Mouse (Mus musculus): ENCODE data around the gene Dchs1. TPM values are rescaled to one million over a fixed set of nuclear protein-coding genes. Genes with fewer than 3 reads are reported as not detected.
A peak's percentile ranks its signal among the peaks of the same experiment; 100 is the strongest.

The Dchs1 gene
- 20.3 and 22.0 TPM in 2 replicates for polyA plus RNA-seq (2015; fragmentation: Nextera tagmentation; extraction: Ambion mirVana)

GRCm38 (mm10) chr7:105787285-105788140 is at the start of gene Dchs1:
TSS of gene Dchs1 (minus strand) at chr7:105787654.
- H3K9me3 ChIP-seq = no peaks in the 10 kb centered on the region
- peak within 1 kb of the TSS; percentile 98 for H3K27ac ChIP-seq (replicated peaks)
- peak; percentile 79 for ATAC-seq (replicated peaks)
- H3K9ac ChIP-seq (replicated peaks) = peak within 1 kb of the TSS; percentile 100
- H3K4me2 ChIP-seq (replicated peaks) = peak within 1 kb of the TSS; percentile 73
- H3K4me3 ChIP-seq = peak within 1 kb of the TSS; percentile 99
- H3K36me3 ChIP-seq = peaks cover 20% of the 10 kb centered on the region
- no peaks in the 10 kb centered on the region for H3K27me3 ChIP-seq
- under 1% methylated on average over 72 of the region's 97 CpGs for WGBS
- H3K4me1 ChIP-seq = peaks cover 49% of the 10 kb centered on the region

DNA sequence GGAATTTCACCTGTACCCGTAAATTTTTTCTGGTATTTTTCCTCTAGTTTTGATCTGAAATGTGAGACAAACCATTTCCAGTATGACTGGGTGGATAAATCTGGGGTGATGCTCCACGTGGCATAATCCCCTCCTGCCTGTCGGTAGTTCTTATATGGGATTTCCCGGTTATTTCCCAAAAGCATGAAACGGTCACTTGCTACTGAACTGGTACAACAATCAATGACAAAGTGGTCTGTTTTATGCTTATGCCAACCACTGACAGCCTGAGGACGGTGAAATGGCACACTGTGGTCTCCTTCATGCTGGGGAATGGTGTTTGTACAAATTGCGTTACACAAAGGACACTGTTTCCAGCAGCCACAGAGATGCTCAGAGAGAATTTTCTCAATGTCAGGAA is 36.8 kb upstream of the Dchs1 start:
- WGBS = 78% methylated on average over 7 of the region's 7 CpGs
- no peak overlapping the region for H3K4me2 ChIP-seq (replicated peaks)
- no peak overlapping the region for H3K9ac ChIP-seq (replicated peaks)
- no peaks in the 10 kb centered on the region for H3K9me3 ChIP-seq
- H3K27me3 ChIP-seq = no peaks in the 10 kb centered on the region
- no peak overlapping the region for H3K4me3 ChIP-seq
- no peaks in the 10 kb centered on the region for H3K36me3 ChIP-seq
- H3K4me1 ChIP-seq = no peaks in the 10 kb centered on the region
- no peak overlapping the region for H3K27ac ChIP-seq (replicated peaks)
- ATAC-seq (replicated peaks) = no peak

DNA sequence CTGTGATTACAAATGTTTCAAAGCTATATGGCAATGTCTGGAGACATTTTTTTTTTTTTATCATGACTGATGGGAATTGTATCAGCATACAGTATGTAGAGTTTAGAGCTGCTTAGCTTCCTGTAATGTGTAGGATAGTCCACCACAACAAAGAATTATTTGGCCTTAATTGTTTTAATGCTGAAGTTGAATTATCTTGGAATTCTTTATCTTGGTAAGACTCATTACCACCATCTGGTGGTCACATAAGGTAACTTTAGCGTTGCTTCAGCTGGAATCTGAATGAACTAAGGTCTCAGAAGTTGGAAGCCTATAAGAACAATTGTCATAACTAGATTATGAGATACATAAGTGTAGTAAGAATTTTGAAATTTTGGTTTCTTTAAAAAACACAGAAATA is 31.0 kb upstream of the Dchs1 start:
- H3K4me2 ChIP-seq (replicated peaks) = no peak overlapping the region
- WGBS = 2% methylated on average over 1 of the region's 1 CpGs
- no peak overlapping the region for H3K27ac ChIP-seq (replicated peaks)
- no peaks in the 10 kb centered on the region for H3K4me1 ChIP-seq
- H3K4me3 ChIP-seq = no peak overlapping the region
- peak; percentile 26; the same call in 1 of the 2 replicates for ATAC-seq (replicated peaks)
- no peaks in the 10 kb centered on the region for H3K9me3 ChIP-seq
- H3K36me3 ChIP-seq = no peaks in the 10 kb centered on the region
- no peaks in the 10 kb centered on the region for H3K27me3 ChIP-seq
- no peak overlapping the region for H3K9ac ChIP-seq (replicated peaks)

- Histone ChIP-seq H3K4me3 (no peak overlapping the region), H3K4me1 (no peaks in the 10 kb centered on the region)
- no peak for ATAC-seq (replicated peaks)
These were observed 29.3 kb upstream of the Dchs1 start for GRCm38 (mm10) chr7:105816736-105817135.

GRCm38 (mm10) chr7:105813326-105813725 is 25.9 kb upstream of the Dchs1 start:
- H3K27ac ChIP-seq (replicated peaks) = no peak overlapping the region
- no peak overlapping the region for H3K4me2 ChIP-seq (replicated peaks)
- no peak for ATAC-seq (replicated peaks)
- H3K27me3 ChIP-seq = no peaks in the 10 kb centered on the region
- H3K9ac ChIP-seq (replicated peaks) = no peak overlapping the region
- no peaks in the 10 kb centered on the region for H3K9me3 ChIP-seq
- H3K4me3 ChIP-seq = no peak overlapping the region
- 80% methylated on average over 3 of the region's 3 CpGs for WGBS
- H3K36me3 ChIP-seq = peaks cover 12% of the 10 kb centered on the region
- H3K4me1 ChIP-seq = peaks cover 14% of the 10 kb centered on the region

More at GRCm38 (mm10) chr7:105816736-105817135, 29.3 kb upstream of the Dchs1 start:
- Histone ChIP-seq H3K4me2 (replicated peaks) (no peak overlapping the region), H3K36me3 (no peaks in the 10 kb centered on the region), H3K27me3 (no peaks in the 10 kb centered on the region), H3K27ac (replicated peaks) (no peak overlapping the region), H3K9me3 (no peaks in the 10 kb centered on the region), H3K9ac (replicated peaks) (no peak overlapping the region)

DNA sequence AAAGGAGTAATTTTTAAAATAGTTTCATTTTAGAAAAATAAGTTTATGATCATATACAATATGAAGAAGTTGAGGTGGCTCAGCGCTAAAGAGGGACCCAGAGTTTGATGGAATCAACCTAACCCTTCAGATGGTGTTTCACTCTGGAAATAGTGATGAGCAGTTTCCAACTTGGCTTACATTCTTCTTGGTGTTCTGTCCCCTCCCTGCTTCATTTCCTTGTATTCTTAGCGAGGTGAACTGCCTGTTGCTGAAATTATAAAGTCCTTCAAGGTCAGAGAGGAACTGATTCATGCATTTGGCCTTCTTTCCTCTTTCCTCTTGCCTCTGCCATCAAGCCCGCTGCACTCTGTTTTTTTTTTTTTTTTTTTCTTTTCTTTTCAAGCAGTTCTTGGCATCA is 25.1 kb upstream of the Dchs1 start:
- 85% methylated on average over 3 of the region's 3 CpGs for WGBS
- no peak for ATAC-seq (replicated peaks)
- no peaks in the 10 kb centered on the region for H3K9me3 ChIP-seq
- peaks cover 14% of the 10 kb centered on the region for H3K4me1 ChIP-seq
- no peak overlapping the region for H3K27ac ChIP-seq (replicated peaks)
- no peak overlapping the region for H3K4me2 ChIP-seq (replicated peaks)
- H3K36me3 ChIP-seq = peaks cover 16% of the 10 kb centered on the region
- H3K27me3 ChIP-seq = no peaks in the 10 kb centered on the region
- H3K9ac ChIP-seq (replicated peaks) = no peak overlapping the region
- no peak overlapping the region for H3K4me3 ChIP-seq

DNA sequence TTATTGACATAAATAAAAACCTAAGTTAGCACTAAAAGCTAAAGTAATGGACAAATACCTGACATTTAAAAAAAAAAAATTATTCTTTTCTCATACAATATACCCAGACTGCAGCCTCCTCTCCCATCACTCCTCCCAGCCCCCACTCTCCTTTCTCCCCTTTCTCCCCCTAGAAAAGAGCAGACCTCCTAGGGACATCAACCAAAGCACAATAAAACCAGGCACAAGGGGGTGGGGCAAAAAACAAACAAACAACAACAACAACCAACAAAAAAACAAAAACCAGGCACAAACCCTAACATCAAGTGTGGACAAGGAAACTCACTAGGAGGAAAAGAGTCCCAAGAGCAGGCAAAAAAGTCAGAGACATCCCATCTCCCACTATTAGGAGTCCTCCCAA is 24.1 kb upstream of the Dchs1 start:
- Histone ChIP-seq H3K4me3 (0 out of 2 replicates have a peak overlapping the region, but pooled peaks have one; percentile 76), H3K36me3 (peaks cover 16% of the 10 kb centered on the region), H3K4me1 (peaks cover 14% of the 10 kb centered on the region), H3K27me3 (no peaks in the 10 kb centered on the region), H3K9me3 (no peaks in the 10 kb centered on the region), H3K27ac (replicated peaks) (no peak overlapping the region), H3K4me2 (replicated peaks) (0 out of 2 replicates have a peak overlapping the region, but pooled peaks have one; percentile 21), H3K9ac (replicated peaks) (no peak overlapping the region)
- peak; percentile 28 for ATAC-seq (replicated peaks)

GRCm38 (mm10) chr7:105810877-105811489 is 23.5 kb upstream of the Dchs1 start, which contains the start of gene Mrpl17:
TSS of gene Mrpl17 (minus strand) at chr7:105811099.
- Histone ChIP-seq H3K27me3 (no peaks in the 10 kb centered on the region), H3K4me2 (replicated peaks) (peak within 1 kb of the TSS; percentile 61), H3K27ac (replicated peaks) (peak within 1 kb of the TSS; percentile 88), H3K36me3 (peaks cover 16% of the 10 kb centered on the region), H3K9me3 (no peaks in the 10 kb centered on the region), H3K9ac (replicated peaks) (peak within 1 kb of the TSS; percentile 90), H3K4me3 (peak within 1 kb of the TSS; percentile 76), H3K4me1 (peaks cover 14% of the 10 kb centered on the region)
- WGBS = under 1% methylated on average over 52 of the region's 52 CpGs
- peak; percentile 97 for ATAC-seq (replicated peaks)

GRCm38 (mm10) chr7:105810280-105810876 is 22.9 kb upstream of the Dchs1 start:
- Histone ChIP-seq H3K27ac (replicated peaks) (peak overlapping the region; percentile 88), H3K4me1 (peaks cover 14% of the 10 kb centered on the region), H3K4me3 (peak overlapping the region; percentile 76), H3K9me3 (no peaks in the 10 kb centered on the region), H3K4me2 (replicated peaks) (peak overlapping the region; percentile 61), H3K9ac (replicated peaks) (peak overlapping the region; percentile 90), H3K27me3 (no peaks in the 10 kb centered on the region), H3K36me3 (peaks cover 16% of the 10 kb centered on the region)
- WGBS = 5% methylated on average over 37 of the region's 37 CpGs
- no peak for ATAC-seq (replicated peaks)

GRCm38 (mm10) chr7:105809836-105810235 is 22.4 kb upstream of the Dchs1 start:
- H3K4me1 ChIP-seq = peaks cover 14% of the 10 kb centered on the region
- H3K27me3 ChIP-seq = no peaks in the 10 kb centered on the region
- WGBS = 87% methylated on average over 7 of the region's 7 CpGs
- H3K4me3 ChIP-seq = peak overlapping the region; percentile 76
- peak overlapping the region; percentile 61 for H3K4me2 ChIP-seq (replicated peaks)
- peak overlapping the region; percentile 90 for H3K9ac ChIP-seq (replicated peaks)
- peaks cover 16% of the 10 kb centered on the region for H3K36me3 ChIP-seq
- H3K27ac ChIP-seq (replicated peaks) = no peak overlapping the region
- no peak for ATAC-seq (replicated peaks)
- no peaks in the 10 kb centered on the region for H3K9me3 ChIP-seq

DNA sequence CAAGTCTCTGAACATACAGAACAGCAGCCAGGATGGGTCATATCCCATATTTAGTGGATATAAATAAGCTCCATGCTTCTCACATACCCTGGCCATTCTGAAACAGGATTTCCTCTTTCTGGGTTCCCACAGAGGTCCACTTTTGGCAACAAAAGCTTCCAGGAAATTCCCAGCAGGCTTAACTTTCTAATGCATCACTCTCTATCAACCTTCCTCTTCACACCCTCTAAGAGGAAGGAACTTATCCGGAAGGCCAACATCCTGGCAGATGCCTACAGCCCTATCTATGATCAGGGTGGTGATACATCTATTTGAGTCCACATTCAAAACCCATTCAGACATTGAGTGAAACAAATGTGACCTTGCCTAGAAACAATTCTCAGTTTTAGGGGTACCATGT is 20.9 kb upstream of the Dchs1 start:
- Histone ChIP-seq H3K27ac (replicated peaks) (no peak overlapping the region), H3K4me3 (no peak overlapping the region), H3K4me2 (replicated peaks) (no peak overlapping the region), H3K9ac (replicated peaks) (no peak overlapping the region), H3K27me3 (no peaks in the 10 kb centered on the region), H3K9me3 (no peaks in the 10 kb centered on the region), H3K36me3 (peaks cover 16% of the 10 kb centered on the region), H3K4me1 (peaks cover 14% of the 10 kb centered on the region)
- no peak for ATAC-seq (replicated peaks)
- WGBS = 100% methylated on average over 1 of the region's 1 CpGs

GRCm38 (mm10) chr7:105806716-105807115 is 19.3 kb upstream of the Dchs1 start:
- ATAC-seq (replicated peaks) = no peak
- 76% methylated on average over 2 of the region's 2 CpGs for WGBS
- no peak overlapping the region for H3K27ac ChIP-seq (replicated peaks)

More at GRCm38 (mm10) chr7:105806716-105807115, 19.3 kb upstream of the Dchs1 start:
- Histone ChIP-seq H3K4me2 (replicated peaks) (no peak overlapping the region), H3K36me3 (peaks cover 16% of the 10 kb centered on the region), H3K27me3 (no peaks in the 10 kb centered on the region), H3K4me1 (peaks cover 14% of the 10 kb centered on the region), H3K9ac (replicated peaks) (no peak overlapping the region), H3K4me3 (no peak overlapping the region), H3K9me3 (no peaks in the 10 kb centered on the region)

Data from forebrain, embryonic 15.5 days (tissue).